In genomic region chr10:107930471-107931021, GRCm38 (mm10) we compare ENCODE assay signal across 9 mouse cellular contexts. TPM values are rescaled to one million over a fixed set of nuclear protein-coding genes. Genes with fewer than 3 reads are reported as not detected.
DNase-seq lines count a peak whose midpoint lies in the region; ATAC-seq lines count a peak whose summit lies in the region.
"Had no signal": no experiment of that assay in that cellular context is flagged by ENCODE, and none has a peak within 500 bp of the region (broad histone marks: within the 10 kb centered on the region; RNA-seq: fewer than 3 reads in every experiment).

No protein-coding gene starts in this region.

- H3K9ac ChIP-seq in intestine, embryonic 16.5 days (ENCODE audit: low read depth, low read length) = no peak overlapping the region
- H3K9ac ChIP-seq in lung, embryonic 15.5 days = no peak overlapping the region
- H3K9ac ChIP-seq in hindbrain, embryonic 16.5 days (ENCODE audit: low read depth, low read length) = no peak overlapping the region

- no peak overlapping the region for H3K4me2 ChIP-seq in intestine, embryonic 16.5 days (ENCODE audit: low read depth, low read length)
- H3K4me2 ChIP-seq in lung, embryonic 15.5 days = peak overlapping the region; percentile 27
- H3K4me2 ChIP-seq in hindbrain, embryonic 16.5 days (ENCODE audit: low read length) = no peak overlapping the region
- H3K4me2 ChIP-seq: midbrain, embryonic 11.5 days had no signal

- H3K27ac ChIP-seq in intestine, embryonic 16.5 days (ENCODE audit: low read length) = peak overlapping the region; percentile 42
- H3K27ac ChIP-seq in lung, embryonic 15.5 days = peak overlapping the region; percentile 80
- H3K27ac ChIP-seq in hindbrain, embryonic 16.5 days (ENCODE audit: low read depth, low read length) = no peak overlapping the region

- DNase-seq in NIH3T3 (ENCODE audit: low read depth) = peak; percentile 39
- peak; percentile 30 for DNase-seq in gastrocnemius, postnatal 10 days
- no peak for DNase-seq in cerebellum, postnatal 25 days
- no peak for DNase-seq in left cerebral cortex, adult 9 months (ENCODE audit: low spot score in 2 of 2)
- no peak for DNase-seq in thymus, adult 18-20 months

- ATAC-seq in intestine, embryonic 16.5 days = peak; percentile 50; the same call in 1 of the 2 replicates
- peak; percentile 77 for ATAC-seq in lung, embryonic 15.5 days (ENCODE audit: borderline replicate concordance, extremely low read depth, low FRiP score, low TSS enrichment)
- ATAC-seq in hindbrain, embryonic 16.5 days = no peak

- no peaks in the 10 kb centered on the region for H3K9me3 ChIP-seq in intestine, embryonic 16.5 days (ENCODE audit: control insufficient read depth, low read length)
- H3K9me3 ChIP-seq in lung, embryonic 15.5 days = no peaks in the 10 kb centered on the region
- no peaks in the 10 kb centered on the region for H3K9me3 ChIP-seq in hindbrain, embryonic 16.5 days (ENCODE audit: control insufficient read depth, low read length)

- H3K27me3 ChIP-seq in intestine, embryonic 16.5 days (replicated peaks; ENCODE audit: control insufficient read depth, insufficient read depth, low read length) = no peaks in the 10 kb centered on the region
- no peaks in the 10 kb centered on the region for H3K27me3 ChIP-seq in lung, embryonic 15.5 days
- no peaks in the 10 kb centered on the region for H3K27me3 ChIP-seq in hindbrain, embryonic 16.5 days (replicated peaks; ENCODE audit: control insufficient read depth, insufficient read depth, low read length)

- H3K4me1 ChIP-seq in intestine, embryonic 16.5 days (ENCODE audit: control insufficient read depth, insufficient read depth, low read length) = no peaks in the 10 kb centered on the region
- H3K4me1 ChIP-seq in lung, embryonic 15.5 days = peaks cover 26% of the 10 kb centered on the region
- no peaks in the 10 kb centered on the region for H3K4me1 ChIP-seq in hindbrain, embryonic 16.5 days (ENCODE audit: control insufficient read depth, insufficient read depth, low read depth, low read length)

- no peaks in the 10 kb centered on the region for H3K36me3 ChIP-seq in intestine, embryonic 16.5 days (ENCODE audit: control insufficient read depth, insufficient read depth, low read length)
- no peaks in the 10 kb centered on the region for H3K36me3 ChIP-seq in lung, embryonic 15.5 days
- H3K36me3 ChIP-seq in hindbrain, embryonic 16.5 days (ENCODE audit: control insufficient read depth, insufficient read depth, low read length) = no peaks in the 10 kb centered on the region

- WGBS in intestine, embryonic 16.5 days = 42% methylated on average over 7 of the region's 7 CpGs
- WGBS in lung, embryonic 15.5 days = 20% methylated on average over 7 of the region's 7 CpGs
- WGBS in hindbrain, embryonic 16.5 days = 61% methylated on average over 7 of the region's 7 CpGs

- H3K4me3 ChIP-seq in intestine, embryonic 16.5 days (ENCODE audit: low read length) = no peak overlapping the region
- no peak overlapping the region for H3K4me3 ChIP-seq in lung, embryonic 15.5 days
- no peak overlapping the region for H3K4me3 ChIP-seq in hindbrain, embryonic 16.5 days (ENCODE audit: low read length)

RNA-seq across cellular contexts. Expression of gene Otogl, which starts 18.6 kb away (rescaled TPM):
- under 1 TPM in 1 of 2 experiments, not detected in 1; 0.05 TPM for total RNA-seq in gastrocnemius, postnatal 10 days (2021)
- 0.02 TPM in 2 replicates for polyA plus RNA-seq in intestine, embryonic 16.5 days (2015; fragmentation: Nextera tagmentation; extraction: Ambion mirVana)
- 0.06 and 0.10 TPM in 2 replicates for polyA plus RNA-seq in lung, embryonic 15.5 days (2015; fragmentation: Nextera tagmentation; extraction: Ambion mirVana)
- polyA plus RNA-seq in hindbrain, embryonic 16.5 days (2015; fragmentation: Nextera tagmentation; extraction: Ambion mirVana) = 0.04 and 0.06 TPM in 2 replicates
- polyA plus RNA-seq: midbrain, embryonic 11.5 days had no signal

Comparison
In these comparisons a context has a peak if more than half of its experiments do, and no peak if none do; other contexts are left out.
1. DNase-seq: peak in NIH3T3 (single experiment) and gastrocnemius, postnatal 10 days (single experiment); none in cerebellum, postnatal 25 days (0 of 2), left cerebral cortex, adult 9 months (0 of 2) and thymus, adult 18-20 months (0 of 2).